Mouse (Mus musculus): ENCODE measurements at regions not wholly inside any gene's neighbourhood (a gene's known extent, or its start where the extent isn't known, plus 50 kb on each side); places are given as distances from the start of the nearest gene placed in this dataset.
A peak's percentile ranks its signal among the peaks of the same experiment; 100 is the strongest.

DNA sequence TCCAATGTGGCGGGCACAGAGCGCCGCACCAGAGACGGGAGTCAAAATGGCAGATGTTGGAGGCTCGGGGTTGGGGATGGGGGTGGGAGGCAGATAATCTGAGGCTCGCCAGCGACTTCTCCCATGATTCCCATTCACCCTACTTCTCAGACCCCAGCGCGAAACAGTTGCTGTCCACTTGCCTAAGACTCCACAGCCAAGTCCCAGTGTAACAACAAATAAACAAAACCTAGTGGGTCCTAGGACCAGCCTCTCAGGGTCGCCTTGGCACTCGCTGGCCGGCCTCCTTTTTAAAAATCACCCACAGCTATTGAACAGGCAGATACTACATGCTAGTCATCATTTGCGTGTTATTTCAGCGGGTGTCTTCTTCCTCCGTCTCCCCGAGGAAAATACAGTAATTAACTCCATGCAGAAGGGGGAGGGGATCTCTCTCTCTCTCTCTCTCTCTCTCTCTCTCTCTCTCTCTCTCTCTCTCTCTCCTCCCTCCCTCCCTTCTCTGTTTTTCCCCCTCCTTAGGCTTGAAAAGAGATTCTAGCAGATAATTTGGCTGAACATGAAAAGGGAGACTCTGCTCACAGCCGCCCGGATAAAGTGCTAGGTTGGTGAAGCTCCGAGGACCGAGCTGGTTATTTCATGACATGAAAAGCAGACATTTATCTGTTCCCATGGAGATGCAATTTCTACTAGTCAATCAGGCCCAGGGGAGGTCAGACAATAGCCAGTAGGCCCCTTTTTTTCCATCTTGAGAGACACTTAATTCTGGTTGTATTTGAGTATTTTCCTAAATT, 71.9 kb upstream of the Zfp217 start:
- no peak for DNase-seq (ENCODE audit: low read depth, low spot score)

DNA sequence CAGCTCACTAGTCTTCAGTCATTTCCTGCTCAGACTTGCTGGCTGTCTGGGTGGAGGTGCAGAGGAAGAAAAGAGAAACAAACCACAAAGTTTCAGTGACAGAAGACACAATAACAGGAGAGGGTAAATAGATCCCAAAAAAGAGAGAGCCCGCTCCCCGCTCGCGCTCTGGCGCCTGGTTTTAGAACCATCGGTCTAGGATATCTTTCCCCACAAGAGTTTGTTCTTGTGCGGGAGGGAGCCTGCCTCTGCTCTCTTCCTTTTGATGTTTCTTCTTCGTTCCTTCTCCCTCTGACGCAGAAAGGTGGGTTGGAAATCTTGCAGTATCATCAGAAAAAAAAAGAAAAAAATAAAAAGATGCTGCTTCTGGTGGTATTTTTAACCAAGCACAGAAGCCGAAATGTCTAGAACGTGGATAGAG, 71.3 kb upstream of the Zfp217 start:
- no peak for DNase-seq (ENCODE audit: low read depth, low spot score)

GRCm38 (mm10) chr2:170218230-170219044, 70.5 kb upstream of the Zfp217 start:
- DNase-seq (ENCODE audit: low read depth, low spot score) = peak; percentile 52

GRCm38 (mm10) chr2:170216311-170216710, 68.4 kb upstream of the Zfp217 start:
- no peak for DNase-seq (ENCODE audit: low read depth, low spot score)

GRCm38 (mm10) chr2:170209121-170209520, 61.2 kb upstream of the Zfp217 start:
- DNase-seq (ENCODE audit: low read depth, low spot score) = no peak

- no peak for DNase-seq (ENCODE audit: low read depth, low spot score)
Measured at GRCm38 (mm10) chr2:170207878-170208277, 60.0 kb upstream of the Zfp217 start.

DNA sequence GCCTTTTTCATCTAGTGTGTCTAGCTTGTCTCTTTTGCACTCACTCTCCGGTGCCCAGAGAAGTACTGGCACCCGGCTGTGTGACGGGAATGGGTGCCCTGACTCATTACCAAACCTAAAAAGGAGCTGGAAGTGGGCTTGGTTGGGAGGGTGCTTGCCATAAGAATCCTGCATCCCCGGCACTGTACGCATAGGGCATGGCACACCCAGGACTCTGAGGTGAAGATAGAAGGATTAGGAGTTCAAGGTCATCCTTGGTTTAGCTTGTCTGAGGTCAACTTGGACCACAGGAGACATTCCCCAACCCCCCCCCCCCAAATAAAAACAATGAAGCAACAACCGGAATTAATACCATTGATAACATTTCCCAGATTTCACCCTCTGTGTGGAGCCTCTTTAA, 59.5 kb upstream of the Zfp217 start:
- DNase-seq (ENCODE audit: low read depth, low spot score) = no peak

DNA sequence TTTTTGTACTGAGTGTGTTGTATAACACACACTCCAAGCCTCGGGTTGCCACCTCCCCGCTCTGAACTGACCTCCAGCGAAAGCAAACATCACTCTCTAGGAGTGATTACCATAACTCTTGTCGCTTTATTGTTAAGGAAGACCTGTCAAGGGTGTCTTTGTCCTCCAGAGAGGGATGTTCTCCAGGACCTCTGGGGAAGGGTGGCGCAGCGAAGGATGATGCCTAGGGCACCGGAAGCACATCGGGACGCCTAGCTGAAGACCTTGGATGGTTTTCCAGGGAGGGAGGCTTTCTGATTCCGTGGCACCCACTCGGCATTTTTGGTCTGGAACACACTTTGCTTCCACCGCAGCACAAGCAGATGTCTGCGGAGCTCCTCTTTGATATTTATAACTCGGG, 59.0 kb upstream of the Zfp217 start:
- no peak for DNase-seq (ENCODE audit: low read depth, low spot score)

- DNase-seq (ENCODE audit: low read depth, low spot score) = no peak
Measured at GRCm38 (mm10) chr2:170206442-170206754, 58.5 kb upstream of the Zfp217 start.

GRCm38 (mm10) chr2:170205591-170206441, 57.9 kb upstream of the Zfp217 start:
- no peak for DNase-seq (ENCODE audit: low read depth, low spot score)

DNA sequence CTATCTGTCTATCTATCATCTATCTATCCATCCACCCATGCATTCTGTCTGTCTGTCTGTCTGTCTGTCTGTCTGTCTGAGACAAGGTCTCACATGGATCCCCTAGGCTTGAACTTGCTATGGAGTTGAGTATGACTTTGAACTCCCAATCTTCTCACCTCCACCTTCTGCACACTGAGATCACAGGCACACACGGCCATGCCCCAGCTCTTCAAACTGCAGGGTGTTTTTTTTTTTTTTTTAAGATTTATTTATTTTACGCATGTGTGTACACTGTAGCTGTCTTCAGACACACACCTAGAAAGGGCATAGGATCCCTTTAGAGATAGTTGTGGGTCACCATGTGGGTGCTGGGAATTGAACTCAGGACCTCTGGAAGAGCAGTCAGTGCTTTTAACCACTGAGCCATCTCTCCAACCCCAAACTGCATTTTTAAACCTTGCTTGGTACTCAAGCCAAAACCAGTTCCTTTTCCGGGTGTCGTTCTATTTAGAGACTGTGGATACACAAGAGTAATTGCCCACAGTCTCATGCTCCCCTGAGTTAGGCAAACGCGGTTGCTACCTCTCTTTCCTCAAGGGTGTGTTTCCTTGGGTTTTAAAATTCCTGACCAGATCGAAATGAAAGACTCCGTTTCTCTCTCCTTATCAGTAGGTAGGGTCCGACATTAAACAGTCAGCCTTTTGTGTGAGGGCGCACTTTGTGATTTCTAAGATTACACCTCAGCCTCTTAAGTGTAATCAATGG, 57.0 kb upstream of the Zfp217 start:
- DNase-seq (ENCODE audit: low read depth, low spot score) = no peak

GRCm38 (mm10) chr2:170203496-170203895, 55.6 kb upstream of the Zfp217 start:
- no peak for DNase-seq (ENCODE audit: low read depth, low spot score)

GRCm38 (mm10) chr2:170201816-170202371, 54.0 kb upstream of the Zfp217 start:
- DNase-seq (ENCODE audit: low read depth, low spot score) = no peak
